ENCODE assay signal across 16 mouse cellular contexts in genomic region chr4:150038533-150038932, GRCm38 (mm10).
"Had no signal": no experiment of that assay in that cellular context is flagged by ENCODE, and none has a peak within 500 bp of the region (broad histone marks: within the 10 kb centered on the region; RNA-seq: fewer than 3 reads in every experiment).

No protein-coding gene starts in this region.

- H3K36me3 ChIP-seq: neural tube, embryonic 12.5 days; neural tube, embryonic 13.5 days; neural tube, embryonic 15.5 days; stomach, embryonic 15.5 days had no signal

- DNase-seq: retina, postnatal 1 day; right cerebral cortex, adult 18-20 months; right cerebral cortex, postnatal 14 days; right cerebral cortex, postnatal 25 days; right cerebral cortex, postnatal 4 days; spleen, adult 18-20 months; thymus, adult 18-20 months; thymus, adult 2 months; thymus, postnatal 14 days; thymus, postnatal 25 days; thymus, postnatal 36 days; thymus, postnatal 4 days had no signal

- H3K4me3 ChIP-seq: neural tube, embryonic 12.5 days; neural tube, embryonic 13.5 days; neural tube, embryonic 15.5 days; stomach, embryonic 15.5 days had no signal

- H3K9me3 ChIP-seq: neural tube, embryonic 12.5 days; neural tube, embryonic 13.5 days; neural tube, embryonic 15.5 days; stomach, embryonic 15.5 days had no signal
